ENCODE assay signal across 33 mouse cellular contexts in the genomic region with DNA sequence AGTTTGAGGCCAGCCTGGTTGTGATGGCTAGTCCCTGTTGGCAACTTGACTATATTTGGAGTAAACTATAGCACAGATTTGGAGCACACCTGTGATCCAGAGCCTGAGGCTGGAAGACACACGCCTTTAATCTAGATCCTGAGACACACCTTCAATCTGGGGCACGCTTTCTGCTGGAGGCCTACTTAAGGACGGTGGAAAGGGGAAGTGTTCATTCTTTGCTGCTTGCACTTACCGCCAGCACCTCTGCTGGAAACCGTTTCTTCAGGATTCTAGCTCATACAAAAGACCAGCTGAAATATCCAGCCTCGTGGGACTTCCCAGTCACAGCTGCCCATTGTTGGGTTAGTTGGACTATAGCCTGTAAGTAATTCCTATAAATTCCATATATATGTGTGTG. TPM values are rescaled to one million over a fixed set of nuclear protein-coding genes. Genes with fewer than 3 reads are reported as not detected.
DNase-seq lines count a peak whose midpoint lies in the region; ATAC-seq and TF ChIP-seq lines count a peak whose summit lies in the region.
"Had no signal": no experiment of that assay in that cellular context is flagged by ENCODE, and none has a peak within 500 bp of the region (broad histone marks: within the 10 kb centered on the region; RNA-seq: fewer than 3 reads in every experiment).

No protein-coding gene starts in this region.

- DNase-seq in gastrocnemius, adult 2 months: no peak
- DNase-seq in gastrocnemius, postnatal 4 days (ENCODE audit: low spot score in 2 of 2): no peak
- DNase-seq in splenic B cell, adult 2 months (ENCODE audit: low read depth, low spot score): peak; percentile 67
- no peak for DNase-seq in lung, postnatal 4 days
- no peak for DNase-seq in cerebellum, adult 2 months
- DNase-seq: adrenal gland, postnatal 14 days; cerebellum, adult 8-10 months; cerebellum, postnatal 25 days; heart, postnatal 14 days; kidney, adult 8-10 months; kidney, postnatal 10 days; lung, embryonic 14.5 days; lung, postnatal 14 days; right cerebral cortex, postnatal 14 days; thymus, adult 2 months; thymus, postnatal 36 days had no signal

- 0 out of 2 replicates have a peak, but pooled peaks cover 3% of the 10 kb centered on the region for H3K9me3 ChIP-seq in E14TG2a.4 (ENCODE audit: low read length)
- H3K9me3 ChIP-seq: forebrain, embryonic 13.5 days; hindbrain, embryonic 13.5 days; limb, embryonic 10.5 days; limb, embryonic 15.5 days; megakaryocyte, embryonic 14.5 days; midbrain, embryonic 12.5 days; neural tube, embryonic 13.5 days had no signal

- peaks cover 96% of the 10 kb centered on the region for H3K4me1 ChIP-seq in E14TG2a.4 (replicated peaks; ENCODE audit: low read depth, low read length)
- no peaks in the 10 kb centered on the region; the same call in 1 of the 2 replicates for H3K4me1 ChIP-seq in cerebellum, adult 2 months (ENCODE audit: control insufficient read depth, insufficient read depth, low read length)
- H3K4me1 ChIP-seq: forebrain, embryonic 13.5 days; hindbrain, embryonic 13.5 days; limb, embryonic 15.5 days; neural tube, embryonic 13.5 days had no signal

- intact Hi-C loops in gastrocnemius, adult 2 months (cut with DNase I): loop anchor here (5.0 kb wide), 1 partner anchor 35 kb away; no protein-coding TSS in a partner anchor

- no peaks in the 10 kb centered on the region for H3K27me3 ChIP-seq in E14TG2a.4 (ENCODE audit: insufficient read depth, low read length)
- no peaks in the 10 kb centered on the region for H3K27me3 ChIP-seq in splenic B cell, adult 2 months (ENCODE audit: control insufficient read depth, insufficient read depth, low read length, poor library complexity, severe bottlenecking)
- H3K27me3 ChIP-seq in cerebellum, adult 2 months (ENCODE audit: control insufficient read depth, insufficient read depth, low read length): no peaks in the 10 kb centered on the region
- H3K27me3 ChIP-seq: hindbrain, embryonic 13.5 days; limb, embryonic 15.5 days; megakaryocyte, embryonic 14.5 days; neural tube, embryonic 13.5 days; Patski had no signal

- no peak for TF ChIP-seq POLR2A in cerebellum, adult 2 months (IDR thresholded peaks at IDR 0.05; ENCODE audit: borderline replicate concordance, insufficient read depth, low read length)

- TF ChIP-seq CTCF in gastrocnemius, adult 2 months (IDR thresholded peaks at IDR 0.05): no peak
- TF ChIP-seq CTCF in E14TG2a.4 (conservative IDR thresholded peaks at IDR 0.05; ENCODE audit: low read length): no peak
- TF ChIP-seq CTCF in cerebellum, adult 2 months (IDR thresholded peaks at IDR 0.05; ENCODE audit: borderline replicate concordance, insufficient read depth, low read depth, low read length): no peak

- H3K4me3 ChIP-seq in gastrocnemius, adult 2 months: no peak overlapping the region
- peak overlapping the region; percentile 29; the same call in 1 of the 2 replicates for H3K4me3 ChIP-seq in E14TG2a.4 (replicated peaks; ENCODE audit: low read length)
- H3K4me3 ChIP-seq in cerebellum, adult 2 months (replicated peaks; ENCODE audit: insufficient read depth, low read depth, low read length): no peak overlapping the region
- H3K4me3 ChIP-seq: forebrain, embryonic 13.5 days; hindbrain, embryonic 13.5 days; limb, embryonic 10.5 days; limb, embryonic 15.5 days; megakaryocyte, embryonic 14.5 days; midbrain, embryonic 12.5 days; neural tube, embryonic 13.5 days had no signal

- WGBS in cerebellum, adult 2 months: 72% methylated on average over 6 of the region's 6 CpGs

- peaks cover 44% of the 10 kb centered on the region for H3K36me3 ChIP-seq in E14TG2a.4 (ENCODE audit: insufficient read depth, low read length)
- no peaks in the 10 kb centered on the region for H3K36me3 ChIP-seq in splenic B cell, adult 2 months (ENCODE audit: control insufficient read depth, insufficient read depth, low read length, poor library complexity, severe bottlenecking)
- H3K36me3 ChIP-seq: hindbrain, embryonic 13.5 days; limb, embryonic 10.5 days; limb, embryonic 15.5 days; midbrain, embryonic 12.5 days; neural tube, embryonic 13.5 days had no signal

- peak overlapping the region; percentile 75 for H3K27ac ChIP-seq in gastrocnemius, adult 2 months
- H3K27ac ChIP-seq in cerebellum, adult 2 months (ENCODE audit: insufficient read depth, low read length): no peak overlapping the region
- H3K27ac ChIP-seq: forebrain, embryonic 13.5 days; hindbrain, embryonic 13.5 days; limb, embryonic 10.5 days; limb, embryonic 15.5 days; liver, embryonic 14.5 days; midbrain, embryonic 12.5 days; neural tube, embryonic 13.5 days; stomach, postnatal 0 days had no signal

- peak; percentile 41 for ATAC-seq in granulocyte monocyte progenitor cell, adult 5-6 weeks (replicated peaks; ENCODE audit: poor library complexity, severe bottlenecking)
- ATAC-seq in cerebellum, adult (ENCODE audit: insufficient number of reproducible peaks, low FRiP score, low TSS enrichment): no peak
- ATAC-seq: CD4-positive, CD25-positive, alpha-beta regulatory T cell, adult 4 months; forebrain, embryonic 13.5 days; intestine, embryonic 16.5 days; Patski had no signal

RNA-seq across cellular contexts. Expression of a gene that starts 10.4 kb away (rescaled TPM):
- total RNA-seq in gastrocnemius, adult 2 months (2021): 10 to 100 TPM; 46.7 to 52.8 TPM
- 10 to 100 TPM; 28.4 to 30.5 TPM for total RNA-seq in gastrocnemius, postnatal 4 days (2021)
- total RNA-seq in granulocyte monocyte progenitor cell, adult 5-6 weeks (2014; fragmentation: Nextera tagmentation): 93.5 and 127 TPM in 2 replicates
- total RNA-seq in granulocyte monocyte progenitor cell, adult 5-6 weeks (2017): 36.1 and 37.4 TPM in 2 replicates
- polyA plus RNA-seq in cerebellum, adult 2 months (2012; rRNA removed): 9.3 TPM in 2 replicates

RNA-seq across cellular contexts. Expression of a gene that starts 46.7 kb away (rescaled TPM):
- under 1 TPM; 0.50 to 0.94 TPM for total RNA-seq in gastrocnemius, adult 2 months (2021)
- not detected for total RNA-seq in gastrocnemius, postnatal 4 days (2021)
- not detected in 2 replicates for total RNA-seq in granulocyte monocyte progenitor cell, adult 5-6 weeks (2014; fragmentation: Nextera tagmentation)
- total RNA-seq in granulocyte monocyte progenitor cell, adult 5-6 weeks (2017): 0.93 TPM in 1 of 2 replicates, not detected in the other
- polyA plus RNA-seq in cerebellum, adult 2 months (2012; rRNA removed): not detected in 2 replicates
- total RNA-seq: adrenal gland, postnatal 14 days; heart, postnatal 14 days; left cerebral cortex, postnatal 10 days had no signal
- polyA plus RNA-seq: CD4-positive, CD25-positive, alpha-beta regulatory T cell, adult 4 months; intestine, embryonic 16.5 days; liver, embryonic 14.5 days; neural tube, embryonic 13.5 days; Patski; small intestine, adult 2 months had no signal
